Mouse (Mus musculus) hindbrain, embryonic 14.5 days (tissue): ENCODE results near the gene Gnpat. TPM values are rescaled to one million over a fixed set of nuclear protein-coding genes. Genes with fewer than 3 reads are reported as not detected.

ENCODE experiments used
- ATAC-seq: fragments of 200-750 bp; cut with Nextera tagmentation; 2 replicates; pipeline ENCODE4 v1.8.0; 2017; ENCODE audit warnings: moderate number of reproducible peaks, mild to moderate bottlenecking, moderate TSS enrichment, moderate library complexity; ENCODE audit not compliant: low FRiP score
- DNase-seq: peaks from one replicate; pipeline ENCODE4 v3.0.0-alpha.2; 2015; ENCODE audit warnings: low spot score
- H3K27ac ChIP-seq: fragments of 300-500 bp; sonication (generic); 2 replicates; pipeline ENCODE4 v1.5.1; 2014; ENCODE audit warnings: mild to moderate bottlenecking, moderate library complexity
- H3K27me3 ChIP-seq: fragments of 300-500 bp; sonication (generic); 2 replicates; pipeline ENCODE4 v1.6.1; 2014; ENCODE audit warnings: mild to moderate bottlenecking, low read length, mixed read lengths; ENCODE audit not compliant: control insufficient read depth, insufficient read depth
- H3K36me3 ChIP-seq: fragments of 300-500 bp; sonication (generic); replicated peaks from 2 replicates; pipeline ENCODE4 v1.6.1; 2014; ENCODE audit not compliant: control insufficient read depth, insufficient read depth
- H3K4me1 ChIP-seq: fragments of 300-500 bp; sonication (generic); replicated peaks from 2 replicates; pipeline ENCODE4 v1.6.1; 2014; ENCODE audit warnings: antibody characterized with exemption, low read length, mixed read lengths; ENCODE audit not compliant: control insufficient read depth, insufficient read depth
- H3K4me2 ChIP-seq: fragments of 300-500 bp; sonication (generic); replicated peaks from 2 replicates; pipeline ENCODE4 v1.6.1; 2014; ENCODE audit warnings: mild to moderate bottlenecking, moderate library complexity
- H3K4me3 ChIP-seq: fragments of 300-500 bp; sonication (generic); replicated peaks from 2 replicates; pipeline ENCODE4 v1.5.1; 2014; ENCODE audit warnings: mild to moderate bottlenecking, low read length
- H3K9ac ChIP-seq: fragments of 300-500 bp; sonication (generic); 2 replicates; pipeline ENCODE4 v1.6.1; 2014
- H3K9me3 ChIP-seq: fragments of 300-500 bp; sonication (generic); 2 replicates; pipeline ENCODE4 v1.6.1; 2016; ENCODE audit warnings: low read length; ENCODE audit not compliant: control insufficient read depth
- WGBS: fragments of 180-500 bp; shearing (Covaris S2); extraction: QIAGEN DNeasy Blood & Tissue Kit; methylation state at CpG from one replicate; pipeline ENCODE4 v1.1.7; 2014; 5-methylcytosine and 5-hydroxymethylcytosine counted together
- polyA plus RNA-seq: library from polyadenylated mRNA; unstranded; fragments of >200 nt; fragmentation: Nextera tagmentation; extraction: Ambion mirVana; gene quantifications from 2 replicates; pipeline ENCODE4 v1.2.1, GENCODE M21; 2014

The Gnpat gene
- polyA plus RNA-seq, 1 experiment from 2014 or later = 72.3 TPM

DNA sequence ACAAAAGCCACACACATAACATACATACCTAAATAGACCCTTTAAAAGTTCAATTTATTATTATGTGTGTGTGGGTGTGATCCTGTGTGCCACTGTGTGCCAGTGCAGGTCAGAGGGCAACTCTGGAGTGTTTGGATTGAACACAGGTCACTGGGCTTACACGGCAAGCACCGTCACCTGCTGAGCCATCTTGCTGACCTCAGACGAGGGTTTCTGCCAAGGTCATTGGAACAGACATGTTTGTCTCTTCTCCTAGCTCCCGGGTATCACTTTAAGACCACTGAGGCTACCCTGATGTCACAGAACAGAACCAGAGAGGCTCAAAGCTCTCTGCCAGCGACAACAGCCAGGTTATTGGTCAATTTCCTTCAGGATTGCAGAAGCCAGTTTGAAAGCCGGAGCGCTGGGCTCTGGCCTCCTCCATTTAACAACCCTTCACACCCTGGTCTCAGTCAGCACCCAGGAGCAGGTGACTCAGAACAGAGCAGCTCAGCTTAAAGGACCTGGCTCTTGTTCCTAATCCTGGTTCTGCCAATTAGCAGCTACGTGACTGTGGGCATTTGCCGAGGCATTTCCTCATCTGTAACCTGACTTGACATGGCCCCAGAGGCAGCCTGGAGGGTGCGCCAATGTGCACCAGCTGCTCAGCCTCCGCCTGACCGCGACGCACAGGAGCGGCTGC is 61.3 kb downstream of the Gnpat start:
- no peak for ATAC-seq
- H3K4me1 ChIP-seq = no peaks in the 10 kb centered on the region; the same call in 1 of the 2 replicates
- H3K36me3 ChIP-seq = peaks cover 13% of the 10 kb centered on the region; the same call in 1 of the 2 replicates
- DNase-seq = no peak
- no peaks in the 10 kb centered on the region for H3K9me3 ChIP-seq
- no peak overlapping the region for H3K4me3 ChIP-seq
- H3K4me2 ChIP-seq = no peak overlapping the region
- no peak overlapping the region for H3K27ac ChIP-seq
- WGBS = 79% methylated on average over 15 of the region's 15 CpGs
- no peak overlapping the region for H3K9ac ChIP-seq
- no peaks in the 10 kb centered on the region for H3K27me3 ChIP-seq

DNA sequence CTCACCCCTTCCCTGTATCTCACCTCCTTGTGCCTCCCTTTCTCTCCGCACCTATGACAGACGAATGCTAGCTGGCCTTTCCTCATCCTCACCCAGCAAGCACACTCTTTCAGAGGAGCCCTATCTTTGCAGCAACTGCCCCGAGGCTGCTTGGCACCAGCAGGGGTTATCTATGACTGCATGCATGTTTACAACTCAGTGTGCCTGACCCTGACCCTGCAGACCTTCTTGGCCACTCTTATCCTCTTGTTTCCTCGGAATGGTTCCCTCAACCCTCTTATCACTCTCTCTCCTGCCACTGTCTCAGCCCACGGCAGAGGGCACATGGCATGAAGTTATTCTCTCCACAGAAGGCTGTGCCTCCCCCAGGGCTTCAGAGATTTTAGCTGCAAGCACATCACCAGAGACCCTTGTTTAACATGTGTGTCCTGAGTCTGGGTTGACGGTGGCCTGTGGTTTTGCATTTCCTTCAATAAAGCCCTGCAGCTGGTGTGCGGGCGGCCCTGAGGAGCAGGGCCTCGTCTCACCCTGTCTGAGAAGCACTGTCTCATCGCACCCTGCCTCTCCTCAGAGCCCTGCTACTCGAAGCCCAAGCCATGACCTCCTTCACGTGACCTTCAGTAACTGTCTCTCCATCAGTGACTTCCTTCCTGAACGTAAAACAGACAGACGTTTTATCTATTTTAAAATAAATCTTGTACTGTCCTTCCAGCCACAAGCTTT is 62.9 kb downstream of the Gnpat start:
- DNase-seq (no peak), ATAC-seq (no peak)
- no peaks in the 10 kb centered on the region; the same call in 1 of the 2 replicates for H3K4me1 ChIP-seq
- H3K36me3 ChIP-seq = peaks cover 13% of the 10 kb centered on the region; the same call in 1 of the 2 replicates
- H3K4me2 ChIP-seq = no peak overlapping the region
- no peak overlapping the region for H3K9ac ChIP-seq
- no peak overlapping the region for H3K4me3 ChIP-seq
- H3K9me3 ChIP-seq = no peaks in the 10 kb centered on the region
- H3K27ac ChIP-seq = no peak overlapping the region
- WGBS = 85% methylated on average over 14 of the region's 14 CpGs
- H3K27me3 ChIP-seq = no peaks in the 10 kb centered on the region

DNA sequence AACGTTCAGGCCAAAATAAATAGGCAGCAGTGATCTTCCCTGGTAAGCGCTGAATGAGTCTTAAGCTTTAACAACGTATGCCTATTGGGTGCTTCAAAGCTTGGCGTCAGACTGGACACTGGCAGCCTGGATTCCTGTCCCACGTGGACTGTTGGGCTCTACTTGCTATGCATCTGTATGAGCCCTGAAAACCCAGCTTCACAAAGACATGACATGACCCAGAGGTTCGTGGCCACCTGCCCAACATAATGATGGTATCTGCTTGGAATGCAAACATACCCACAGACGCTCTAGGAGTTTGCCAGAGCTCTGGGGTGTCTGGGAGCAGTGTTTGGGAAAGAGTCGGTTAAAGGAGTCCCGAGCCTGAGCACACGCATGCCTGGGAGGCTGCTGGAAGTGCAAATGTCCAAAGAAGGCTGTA is 63.5 kb downstream of the Gnpat start:
- Histone ChIP-seq H3K9me3 (no peaks in the 10 kb centered on the region), H3K9ac (no peak overlapping the region), H3K4me3 (no peak overlapping the region), H3K36me3 (peaks cover 13% of the 10 kb centered on the region; the same call in 1 of the 2 replicates), H3K4me2 (no peak overlapping the region), H3K4me1 (no peaks in the 10 kb centered on the region; the same call in 1 of the 2 replicates), H3K27me3 (no peaks in the 10 kb centered on the region), H3K27ac (no peak overlapping the region)
- 80% methylated on average over 10 of the region's 10 CpGs for WGBS
- ATAC-seq (no peak), DNase-seq (no peak)

DNA sequence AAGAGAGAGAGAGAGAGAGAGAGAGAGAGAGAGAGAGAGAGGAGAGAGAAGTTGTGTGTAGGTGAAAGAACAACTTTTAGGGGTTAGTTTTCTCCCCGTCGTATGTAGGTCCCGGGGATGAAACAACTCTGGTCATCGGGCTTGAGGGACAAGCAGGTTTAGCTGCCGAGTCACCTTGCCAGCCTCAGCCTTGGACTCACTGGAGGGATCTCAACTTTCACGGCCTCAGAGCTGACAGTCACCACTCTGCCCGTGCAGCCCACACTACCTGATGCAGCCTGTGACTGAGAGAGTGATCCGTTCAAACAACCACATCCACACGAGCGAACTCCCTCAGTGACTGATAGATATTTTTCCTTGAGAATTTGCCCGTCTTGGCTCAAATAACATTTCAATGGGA is 66.2 kb downstream of the Gnpat start:
- H3K4me3 ChIP-seq = no peak overlapping the region
- peaks cover 13% of the 10 kb centered on the region; the same call in 1 of the 2 replicates for H3K36me3 ChIP-seq
- no peaks in the 10 kb centered on the region for H3K4me1 ChIP-seq
- H3K27me3 ChIP-seq = no peaks in the 10 kb centered on the region
- WGBS = 94% methylated on average over 11 of the region's 11 CpGs
- no peaks in the 10 kb centered on the region for H3K9me3 ChIP-seq
- DNase-seq = no peak
- ATAC-seq = no peak
- H3K9ac ChIP-seq = no peak overlapping the region
- H3K4me2 ChIP-seq = no peak overlapping the region
- no peak overlapping the region for H3K27ac ChIP-seq

DNA sequence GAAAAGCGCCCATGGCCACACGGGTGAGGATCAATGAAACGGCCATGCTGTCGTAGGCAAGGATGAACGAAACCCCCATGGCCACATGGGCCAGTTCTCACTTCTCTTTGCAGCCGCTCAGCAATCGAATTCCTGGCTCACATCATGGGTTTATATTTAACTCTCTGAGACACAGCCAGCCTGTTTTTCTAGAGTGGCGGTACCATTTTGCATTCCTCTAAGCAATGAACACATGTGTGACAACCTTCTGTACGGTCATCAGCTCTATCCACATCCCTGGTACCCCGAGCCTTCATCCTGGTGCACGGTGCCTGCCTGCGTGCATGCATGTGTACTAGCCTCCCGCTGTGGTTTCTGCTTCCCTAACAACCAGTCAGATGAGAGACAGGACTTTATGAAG is 67.3 kb downstream of the Gnpat start:
- no peak for ATAC-seq
- 93% methylated on average over 13 of the region's 13 CpGs for WGBS

DNA sequence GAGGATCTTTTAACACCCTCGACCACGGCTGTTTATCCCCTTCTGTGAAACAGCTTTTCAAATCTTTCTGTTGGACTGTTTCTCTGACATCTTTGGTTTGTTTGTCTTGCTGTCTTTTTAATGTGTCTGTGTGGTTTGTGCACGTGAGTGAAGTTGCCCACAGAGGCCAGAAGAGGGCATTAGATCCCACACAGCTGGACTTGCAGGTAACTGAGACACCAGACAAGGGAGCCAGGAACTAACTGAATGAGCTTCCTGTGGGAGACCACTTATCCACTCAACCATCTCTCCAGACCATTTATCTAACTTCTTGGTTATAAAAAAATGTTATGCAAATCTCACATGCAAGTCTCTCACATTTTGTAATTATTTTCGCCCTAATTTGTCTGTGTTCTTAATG is 67.8 kb downstream of the Gnpat start:
- Histone ChIP-seq H3K4me2 (no peak overlapping the region), H3K9ac (no peak overlapping the region), H3K9me3 (no peaks in the 10 kb centered on the region), H3K4me3 (no peak overlapping the region), H3K36me3 (0 out of 2 replicates have a peak, but pooled peaks cover 13% of the 10 kb centered on the region), H3K27ac (no peak overlapping the region), H3K27me3 (no peaks in the 10 kb centered on the region), H3K4me1 (no peaks in the 10 kb centered on the region)
- WGBS = 92% methylated on average over 4 of the region's 4 CpGs
- DNase-seq (no peak), ATAC-seq (no peak)

More for the DNA sequence above, 67.3 kb downstream of the Gnpat start:
- Histone ChIP-seq H3K4me1 (no peaks in the 10 kb centered on the region), H3K9me3 (no peaks in the 10 kb centered on the region), H3K27me3 (no peaks in the 10 kb centered on the region), H3K36me3 (0 out of 2 replicates have a peak, but pooled peaks cover 13% of the 10 kb centered on the region), H3K4me3 (no peak overlapping the region), H3K27ac (no peak overlapping the region), H3K9ac (no peak overlapping the region), H3K4me2 (no peak overlapping the region)
- no peak for DNase-seq

DNA sequence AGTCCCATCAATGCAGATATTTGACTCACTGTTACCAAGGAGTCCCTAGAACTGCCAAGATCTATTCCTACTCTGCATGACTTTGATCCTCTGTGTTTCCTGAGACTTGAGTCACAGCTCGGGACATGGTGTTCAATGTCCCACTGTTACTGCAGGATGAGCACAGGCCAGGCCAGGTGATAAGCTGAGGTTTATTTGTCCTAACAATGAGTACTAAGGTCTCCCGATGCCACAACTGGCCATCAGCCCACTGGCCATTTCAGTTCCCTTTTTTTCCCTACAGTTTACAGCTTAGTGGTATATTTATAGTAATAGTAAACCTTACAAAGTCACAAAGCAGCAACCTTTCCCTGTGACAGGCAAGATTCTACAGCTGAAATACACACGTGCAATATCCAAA is 69.6 kb downstream of the Gnpat start:
- H3K4me3 ChIP-seq = no peak overlapping the region
- no peaks in the 10 kb centered on the region for H3K27me3 ChIP-seq

DNA sequence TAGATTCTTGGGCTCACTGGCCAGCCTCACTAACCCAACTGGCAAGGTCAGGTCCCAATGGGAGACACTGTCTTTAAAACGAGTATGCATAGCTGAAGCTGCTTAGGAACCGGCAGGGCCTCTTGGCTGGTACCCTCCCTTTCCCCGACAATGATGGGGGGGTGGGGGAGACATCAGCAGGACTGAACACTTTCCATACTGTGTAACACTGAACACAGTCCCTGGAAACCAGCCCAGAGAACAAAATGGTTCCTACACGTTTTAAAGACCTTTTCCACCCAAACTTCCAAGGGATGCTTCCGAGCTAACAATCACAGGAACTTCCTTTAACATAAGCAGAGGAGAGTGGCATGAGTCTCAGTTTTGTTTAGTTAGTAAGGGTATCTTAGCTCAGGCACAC is 72.3 kb downstream of the Gnpat start:
- no peak overlapping the region for H3K4me2 ChIP-seq
- H3K4me1 ChIP-seq = no peaks in the 10 kb centered on the region
- no peak overlapping the region for H3K9ac ChIP-seq
- H3K27me3 ChIP-seq = no peaks in the 10 kb centered on the region
- 79% methylated on average over 5 of the region's 5 CpGs for WGBS
- peaks cover 11% of the 10 kb centered on the region for H3K36me3 ChIP-seq
- H3K27ac ChIP-seq = no peak overlapping the region; the same call in 1 of the 2 replicates
- H3K4me3 ChIP-seq = no peak overlapping the region
- ATAC-seq = no peak
- no peak for DNase-seq
- H3K9me3 ChIP-seq = no peaks in the 10 kb centered on the region

More for the DNA sequence above, 69.6 kb downstream of the Gnpat start:
- DNase-seq (no peak), ATAC-seq (no peak)
- Histone ChIP-seq H3K36me3 (0 out of 2 replicates have a peak, but pooled peaks cover 3% of the 10 kb centered on the region), H3K9ac (no peak overlapping the region), H3K4me2 (no peak overlapping the region), H3K9me3 (no peaks in the 10 kb centered on the region), H3K27ac (no peak overlapping the region), H3K4me1 (no peaks in the 10 kb centered on the region)
- 84% methylated on average over 3 of the region's 3 CpGs for WGBS

DNA sequence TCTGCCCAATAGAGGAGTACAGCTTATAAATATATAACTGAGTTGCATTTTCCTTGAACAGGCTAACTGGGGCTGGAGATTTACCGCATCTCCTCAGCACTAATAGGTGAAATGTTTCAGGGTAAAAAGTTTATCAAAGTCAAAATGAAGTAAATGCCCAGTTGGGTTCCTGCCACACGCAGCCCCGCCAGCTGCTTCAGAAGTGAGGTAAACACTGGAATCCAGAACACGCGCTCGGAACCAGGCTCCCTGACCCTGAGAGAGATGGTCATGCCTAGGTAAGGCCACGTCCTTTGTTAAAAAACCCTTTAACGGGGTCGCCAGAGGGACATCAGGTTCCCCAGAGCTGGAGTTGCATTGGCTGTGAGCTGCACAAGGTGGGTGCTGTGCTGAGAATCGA is 73.9 kb downstream of the Gnpat start:
- DNase-seq = no peak
- WGBS = 97% methylated on average over 10 of the region's 10 CpGs
- no peak overlapping the region for H3K4me2 ChIP-seq
- no peaks in the 10 kb centered on the region for H3K27me3 ChIP-seq
- no peaks in the 10 kb centered on the region for H3K9me3 ChIP-seq
- H3K36me3 ChIP-seq = peaks cover 15% of the 10 kb centered on the region
- no peak overlapping the region for H3K4me3 ChIP-seq
- H3K9ac ChIP-seq = no peak overlapping the region
- no peak overlapping the region for H3K27ac ChIP-seq
- ATAC-seq = no peak
- H3K4me1 ChIP-seq = no peaks in the 10 kb centered on the region
